Mouse (Mus musculus) spleen, adult 12 weeks (tissue): ENCODE data around the gene Utf1.

Source experiments
- DNase-seq: peaks from one replicate; pipeline ENCODE4 v3.0.0; 2022; ENCODE audit warnings: low spot score

Gene Utf1

GRCm38 (mm10) chr7:139972923-139973331 lies 29.3 kb downstream of the Utf1 start:
- no peak for DNase-seq

- DNase-seq = peak; percentile 12
Measured at GRCm38 (mm10) chr7:139974307-139974706, 30.7 kb downstream of the Utf1 start.

- DNase-seq = no peak
Measured at GRCm38 (mm10) chr7:139975471-139975870, 31.9 kb downstream of the Utf1 start.

- DNase-seq = peak; percentile 43
Measured at GRCm38 (mm10) chr7:139978278-139978892, 34.8 kb downstream of the Utf1 start, which contains the start of gene 6430531B16Rik. 6430531B16Rik (minus strand) TSS chr7:139978755.

GRCm38 (mm10) chr7:139979011-139979719 lies 35.6 kb downstream of the Utf1 start:
- no peak for DNase-seq

DNA sequence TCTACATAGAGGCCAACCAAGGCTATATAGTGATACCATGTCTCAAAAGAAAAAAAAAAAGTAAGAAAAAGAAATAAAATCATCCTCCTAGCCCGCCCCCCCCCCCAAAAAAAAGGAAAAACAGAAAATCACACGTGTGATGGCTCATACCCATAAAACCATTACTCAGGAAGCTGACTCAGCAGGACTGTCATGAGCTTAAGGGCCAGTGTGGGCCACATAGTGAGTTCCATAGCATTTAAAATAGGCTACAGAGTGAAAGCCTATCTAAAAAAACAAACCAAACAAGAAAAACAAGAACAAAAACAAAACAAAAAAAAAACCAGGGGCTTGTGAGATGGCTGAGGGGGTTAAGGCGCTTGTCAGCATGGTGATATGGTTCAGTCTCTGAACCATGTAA lies 37.2 kb downstream of the Utf1 start:
- DNase-seq = no peak

GRCm38 (mm10) chr7:139982058-139982457 lies 38.5 kb downstream of the Utf1 start:
- no peak for DNase-seq

DNA sequence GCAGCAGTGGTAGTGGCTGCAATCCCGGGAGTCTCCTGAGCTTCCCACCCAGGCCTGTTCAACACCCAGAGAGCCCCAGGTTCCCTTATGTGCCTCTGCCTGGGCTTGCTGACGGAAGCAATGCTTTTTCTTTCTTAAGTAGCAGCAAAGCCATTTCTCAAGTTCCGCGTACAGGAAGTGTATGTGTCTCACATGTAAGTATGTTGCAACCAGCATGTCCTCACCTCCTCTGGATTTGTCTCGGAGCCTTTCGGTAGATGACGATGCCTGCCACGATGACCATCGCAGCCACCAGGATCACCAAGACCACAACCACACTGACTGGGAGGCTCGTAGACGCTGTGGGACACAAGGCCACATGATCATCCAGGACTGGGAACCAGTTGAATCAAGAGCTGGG lies 40.9 kb downstream of the Utf1 start:
- DNase-seq = no peak

GRCm38 (mm10) chr7:139988272-139988671 lies 44.7 kb downstream of the Utf1 start:
- no peak for DNase-seq

DNA sequence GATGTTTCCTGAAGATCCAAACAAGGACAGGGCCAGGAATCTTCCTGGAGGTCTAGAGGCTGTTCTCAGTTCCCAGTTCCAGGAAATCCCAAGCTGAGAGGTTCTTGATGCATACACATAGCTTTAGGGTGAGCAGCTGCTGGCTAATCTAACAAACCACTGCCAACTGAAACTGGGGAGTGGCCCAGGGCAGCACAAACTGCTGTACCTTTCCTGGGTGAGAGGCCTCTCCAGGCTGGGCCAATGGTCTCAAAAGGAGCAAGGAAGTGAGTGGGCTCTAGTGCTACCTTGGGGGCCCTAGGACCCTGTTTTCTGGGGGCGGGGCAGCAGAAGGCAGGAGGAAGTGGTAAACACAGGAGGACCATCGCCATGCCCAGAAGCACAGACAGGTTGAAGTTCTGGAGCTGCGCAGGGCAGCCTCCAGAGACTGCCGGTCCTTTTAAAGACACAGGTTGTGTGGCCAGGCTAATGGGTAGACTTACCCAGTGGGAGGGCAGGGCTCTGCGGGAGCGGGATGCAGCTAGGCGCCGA lies 47.3 kb downstream of the Utf1 start:
- no peak for DNase-seq

DNA sequence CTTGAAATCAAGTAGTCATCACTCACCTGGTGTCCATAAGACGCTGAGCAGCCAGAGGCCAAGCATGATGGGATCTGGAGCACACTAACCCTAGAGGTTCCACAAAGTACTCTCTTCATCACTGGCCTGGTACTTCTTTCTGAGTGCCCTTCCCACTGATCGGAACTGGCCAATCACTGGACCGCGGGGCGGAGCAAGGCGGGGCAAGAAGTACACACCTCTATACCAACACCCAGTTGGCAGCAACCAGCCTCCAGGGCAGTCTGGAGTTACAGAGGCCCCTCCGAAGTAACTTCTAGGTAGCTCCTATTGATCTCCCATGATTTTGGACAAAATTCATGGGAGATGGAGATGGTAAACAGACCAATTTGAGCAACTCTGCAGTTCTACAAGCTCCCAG lies 48.8 kb downstream of the Utf1 start, which contains the start of gene Adam8:
Adam8 (minus strand) TSS at position 157 of the 400 bp plus-strand sequence.
- DNase-seq = no peak

DNA sequence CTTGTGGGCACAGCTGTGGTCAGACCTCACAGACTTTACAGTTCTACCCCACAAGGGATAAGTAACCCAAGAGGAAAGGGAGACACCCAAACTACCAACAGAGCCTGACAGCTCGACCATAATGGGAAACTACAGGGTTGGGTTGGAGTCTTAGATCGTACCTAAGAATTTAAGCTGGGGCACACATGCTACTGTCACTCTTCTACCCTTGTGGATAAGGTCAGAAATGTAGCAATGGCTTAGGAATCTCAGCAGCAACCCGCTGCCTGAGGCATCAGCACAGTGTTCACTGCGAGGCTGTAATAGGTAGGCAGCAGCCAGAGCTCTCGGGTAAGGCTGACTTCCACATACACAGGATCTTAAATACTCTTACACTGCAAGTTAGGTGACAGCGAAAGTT lies 49.9 kb downstream of the Utf1 start:
- DNase-seq = no peak

GRCm38 (mm10) chr7:139994202-139994601 lies 50.6 kb downstream of the Utf1 start:
- DNase-seq = no peak

DNA sequence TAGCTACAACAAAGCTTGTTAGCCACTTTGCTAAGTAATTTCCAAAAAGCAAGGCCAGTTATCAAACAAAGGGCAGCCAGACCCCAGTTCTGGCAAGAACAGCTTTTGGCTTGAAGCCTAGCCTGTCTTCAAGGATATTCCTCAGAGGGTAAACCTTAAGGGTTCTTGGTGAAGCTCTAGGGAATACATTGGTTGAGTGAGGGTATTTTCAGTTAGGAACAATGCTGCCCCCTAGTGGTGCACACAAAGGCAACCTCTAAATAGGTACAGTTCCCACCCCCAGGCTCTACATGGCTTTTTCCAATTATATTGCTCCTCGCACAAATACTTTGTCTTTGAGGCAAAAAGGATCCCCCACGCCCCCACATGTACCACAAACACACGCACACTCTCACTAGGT lies 51.1 kb downstream of the Utf1 start:
- DNase-seq = peak; percentile 37
